Mouse (Mus musculus): Measurements from ENCODE around the gene Lin54. TPM values are rescaled to one million over a fixed set of nuclear protein-coding genes. Genes with fewer than 3 reads are reported as not detected.

Lin54 gene
- polyA plus RNA-seq, 1 experiment from 2014 or later = 9.2 TPM

DNA sequence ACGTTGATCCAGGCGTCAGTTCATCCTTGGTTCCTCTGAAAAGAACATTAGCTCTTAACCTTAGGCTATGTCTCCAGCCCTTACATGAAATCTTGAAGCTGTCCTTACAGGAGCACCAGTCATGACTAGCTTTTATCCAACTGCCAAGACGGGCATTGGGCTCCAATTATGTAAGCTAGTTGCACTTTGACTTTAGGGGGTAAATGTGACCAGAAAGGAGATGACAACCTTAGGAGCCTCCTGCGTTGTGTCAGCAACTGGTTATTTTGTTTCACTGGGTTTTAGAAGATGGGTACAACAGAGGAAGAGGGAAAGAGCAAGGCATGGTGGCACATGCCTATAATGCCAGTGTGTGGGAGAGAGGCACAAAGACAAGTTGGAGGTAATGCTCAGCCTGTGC is 81.6 kb downstream of the Lin54 start:
- 53% methylated on average over 4 of the region's 4 CpGs for WGBS
- H3K4me2 ChIP-seq (replicated peaks) = no peak overlapping the region
- no peak for ATAC-seq (ENCODE audit: insufficient number of reproducible peaks, low FRiP score, low TSS enrichment, low read depth)
- H3K27me3 ChIP-seq = no peaks in the 10 kb centered on the region
- H3K4me1 ChIP-seq = peaks cover 23% of the 10 kb centered on the region
- no peaks in the 10 kb centered on the region for H3K9me3 ChIP-seq (replicated peaks)
- peaks cover 52% of the 10 kb centered on the region for H3K36me3 ChIP-seq
- H3K9ac ChIP-seq = no peak overlapping the region
- H3K27ac ChIP-seq (replicated peaks) = 0 out of 2 replicates have a peak overlapping the region, but pooled peaks have one; percentile 3
- no peak overlapping the region for H3K4me3 ChIP-seq (replicated peaks)

DNA sequence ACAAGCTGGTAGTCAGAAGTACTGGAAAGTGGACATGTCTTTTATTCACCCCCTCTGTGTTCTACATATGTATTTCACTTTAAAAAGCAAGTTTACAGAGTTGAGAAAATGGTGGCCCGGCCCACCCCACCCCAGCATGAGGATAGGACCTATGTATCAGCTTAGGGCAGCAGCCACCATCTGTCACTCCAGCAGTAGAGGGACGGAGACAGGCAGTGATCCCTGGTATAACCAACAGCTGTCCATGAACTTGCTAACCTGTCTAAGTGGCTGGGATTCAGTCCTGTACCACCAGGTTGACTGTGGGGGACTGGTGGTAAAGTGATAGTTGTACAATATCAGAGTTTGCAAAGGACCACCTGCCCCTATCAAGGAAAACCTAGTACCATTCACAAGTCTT is 82.4 kb downstream of the Lin54 start:
- H3K4me1 ChIP-seq = peaks cover 22% of the 10 kb centered on the region
- H3K4me2 ChIP-seq (replicated peaks) = no peak overlapping the region
- peaks cover 45% of the 10 kb centered on the region for H3K36me3 ChIP-seq
- H3K9me3 ChIP-seq (replicated peaks) = no peaks in the 10 kb centered on the region
- H3K9ac ChIP-seq = no peak overlapping the region
- WGBS = 81% methylated on average over 2 of the region's 2 CpGs
- H3K4me3 ChIP-seq (replicated peaks) = no peak overlapping the region
- no peak for ATAC-seq (ENCODE audit: insufficient number of reproducible peaks, low FRiP score, low TSS enrichment, low read depth)
- H3K27me3 ChIP-seq = no peaks in the 10 kb centered on the region
- H3K27ac ChIP-seq (replicated peaks) = no peak overlapping the region

DNA sequence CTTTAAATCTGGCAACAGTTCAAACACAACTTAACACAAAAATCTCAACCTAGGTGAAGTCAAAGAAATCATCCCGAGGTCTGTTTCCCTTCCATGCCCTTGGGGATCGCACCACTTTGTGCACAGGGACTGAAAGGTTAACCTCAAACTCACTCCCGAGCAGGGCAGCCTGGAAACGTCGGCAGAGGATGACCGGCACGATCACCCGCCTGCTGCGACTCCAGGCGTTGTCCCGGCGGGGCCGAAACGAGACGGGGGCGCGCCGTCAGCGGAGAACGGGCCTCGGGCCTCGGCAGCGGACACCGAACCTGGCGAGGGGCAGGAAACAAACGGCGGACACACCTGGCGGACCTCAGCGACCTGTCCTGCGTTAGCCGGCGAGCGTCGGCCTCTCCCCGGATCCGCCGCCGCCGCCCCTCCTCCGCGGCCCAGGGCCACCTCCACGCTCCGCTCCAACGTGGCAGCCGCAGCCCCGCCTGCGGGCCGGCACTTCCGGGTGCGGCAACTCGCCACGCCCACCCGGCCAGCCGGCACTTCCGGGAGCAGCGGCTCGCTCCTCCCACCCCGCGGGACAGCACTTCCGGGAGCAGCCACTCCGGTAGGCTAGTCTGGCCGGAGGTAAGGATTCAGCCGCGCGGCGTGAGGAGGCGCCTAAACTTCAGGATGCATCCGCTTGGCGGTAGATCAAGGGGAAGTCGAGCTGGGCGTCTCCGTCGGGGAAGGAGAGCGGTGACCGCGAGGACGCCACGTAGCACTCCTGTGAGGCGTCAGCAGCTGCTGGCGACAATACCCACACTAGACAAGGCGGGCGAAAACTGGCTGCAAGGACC is 84.5 kb downstream of the Lin54 start, which contains the start of gene Sec31a:
Gene Sec31a, minus strand, starts transcription at position 474 of the 830 bp plus-strand sequence.
- H3K4me1 ChIP-seq = peaks cover 24% of the 10 kb centered on the region; the same call in 1 of the 2 replicates
- no peaks in the 10 kb centered on the region for H3K9me3 ChIP-seq (replicated peaks)
- peak; percentile 96 for ATAC-seq (ENCODE audit: insufficient number of reproducible peaks, low FRiP score, low TSS enrichment, low read depth)
- H3K27me3 ChIP-seq = no peaks in the 10 kb centered on the region
- H3K4me2 ChIP-seq (replicated peaks) = peak within 1 kb of the TSS; percentile 53
- H3K36me3 ChIP-seq = peaks cover 29% of the 10 kb centered on the region
- peak within 1 kb of the TSS; percentile 93 for H3K27ac ChIP-seq (replicated peaks)
- H3K4me3 ChIP-seq (replicated peaks) = peak within 1 kb of the TSS; percentile 83
- WGBS = under 1% methylated on average over 64 of the region's 82 CpGs
- peak within 1 kb of the TSS; percentile 84 for H3K9ac ChIP-seq

- H3K36me3 ChIP-seq = peaks cover 18% of the 10 kb centered on the region
- peak overlapping the region; percentile 84; the same call in 1 of the 2 replicates for H3K9ac ChIP-seq
- no peak overlapping the region for H3K27ac ChIP-seq (replicated peaks)
- no peaks in the 10 kb centered on the region for H3K27me3 ChIP-seq
- peaks cover 24% of the 10 kb centered on the region; the same call in 1 of the 2 replicates for H3K4me1 ChIP-seq
- ATAC-seq (ENCODE audit: insufficient number of reproducible peaks, low FRiP score, low TSS enrichment, low read depth) = no peak
- WGBS = 54% methylated on average over 11 of the region's 11 CpGs
- H3K4me3 ChIP-seq (replicated peaks) = peak overlapping the region; percentile 83
- H3K4me2 ChIP-seq (replicated peaks) = peak overlapping the region; percentile 53
- H3K9me3 ChIP-seq (replicated peaks) = no peaks in the 10 kb centered on the region
Observed at GRCm38 (mm10) chr5:100414474-100415196, 85.8 kb downstream of the Lin54 start.

DNA sequence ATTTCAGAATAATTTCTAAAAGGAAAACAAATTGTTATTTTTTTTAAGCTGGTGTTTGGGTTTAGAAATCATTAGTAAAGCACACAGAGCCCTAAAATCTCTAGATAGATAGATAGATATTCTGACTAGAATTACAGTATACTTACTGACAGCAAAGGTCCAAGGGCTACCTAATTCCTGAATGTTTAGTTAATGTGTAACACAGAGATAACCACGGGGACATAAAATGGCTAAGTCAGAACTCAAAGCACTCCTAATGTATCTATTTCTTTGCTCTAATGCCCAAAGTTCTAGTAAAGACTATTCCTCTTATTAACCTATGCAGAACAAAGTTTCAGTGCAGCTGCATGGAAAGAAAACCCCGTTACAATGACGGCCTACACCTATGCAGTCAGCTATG is 87.6 kb downstream of the Lin54 start:
- peak overlapping the region; percentile 25; the same call in 1 of the 2 replicates for H3K4me2 ChIP-seq (replicated peaks)
- ATAC-seq (ENCODE audit: insufficient number of reproducible peaks, low FRiP score, low TSS enrichment, low read depth) = no peak
- no peak overlapping the region for H3K9ac ChIP-seq
- peaks cover 24% of the 10 kb centered on the region; the same call in 1 of the 2 replicates for H3K4me1 ChIP-seq
- H3K36me3 ChIP-seq = peaks cover 9% of the 10 kb centered on the region
- H3K9me3 ChIP-seq (replicated peaks) = no peaks in the 10 kb centered on the region
- no peaks in the 10 kb centered on the region for H3K27me3 ChIP-seq
- no peak overlapping the region for H3K27ac ChIP-seq (replicated peaks)
- no peak overlapping the region for H3K4me3 ChIP-seq (replicated peaks)
- WGBS = 80% methylated on average over 3 of the region's 3 CpGs

DNA sequence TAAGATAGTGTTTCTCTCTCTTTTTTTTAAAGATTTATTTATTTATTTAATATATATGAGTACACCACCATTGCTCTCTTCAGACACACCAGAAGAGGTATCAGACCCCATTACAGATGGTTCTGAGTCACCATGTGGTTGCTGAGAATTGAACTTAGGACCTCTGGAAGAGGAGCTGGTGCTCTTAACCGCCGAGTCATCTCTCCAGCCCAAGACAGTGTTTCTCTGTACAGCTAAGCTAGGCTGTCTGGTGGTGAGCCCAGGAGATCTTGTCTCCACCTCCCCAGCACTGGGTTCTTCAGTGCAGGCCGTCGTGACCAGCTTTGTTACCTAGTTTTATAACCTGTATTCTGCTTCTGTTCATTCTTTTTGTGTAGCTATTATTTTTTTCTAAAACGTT is 90.2 kb downstream of the Lin54 start:
- 89% methylated on average over 5 of the region's 5 CpGs for WGBS
- Histone ChIP-seq H3K27me3 (no peaks in the 10 kb centered on the region), H3K4me1 (peaks cover 17% of the 10 kb centered on the region; the same call in 1 of the 2 replicates), H3K9ac (no peak overlapping the region), H3K9me3 (replicated peaks) (no peaks in the 10 kb centered on the region), H3K4me2 (replicated peaks) (no peak overlapping the region), H3K27ac (replicated peaks) (no peak overlapping the region), H3K4me3 (replicated peaks) (no peak overlapping the region), H3K36me3 (peaks cover 15% of the 10 kb centered on the region)
- no peak for ATAC-seq (ENCODE audit: insufficient number of reproducible peaks, low FRiP score, low TSS enrichment, low read depth)

DNA sequence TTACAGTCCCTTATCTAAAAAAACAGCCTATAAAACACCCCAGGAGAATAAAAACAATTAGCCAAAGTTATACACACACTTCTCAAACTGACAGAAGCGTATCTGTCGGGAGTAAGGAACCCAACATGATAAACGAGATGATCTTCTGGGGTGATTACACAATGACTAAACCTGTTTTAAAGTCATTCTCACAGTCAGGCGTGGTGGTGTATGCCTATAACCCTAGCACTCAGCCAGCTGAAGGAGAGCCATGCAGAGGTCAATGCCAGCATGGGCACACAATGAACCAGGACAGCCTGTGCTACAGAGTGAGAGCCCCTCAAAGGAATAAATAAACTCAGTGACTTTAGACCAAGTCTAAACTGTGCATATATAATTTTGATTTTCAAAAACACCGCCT is 92.0 kb downstream of the Lin54 start:
- H3K4me2 ChIP-seq (replicated peaks) = no peak overlapping the region
- peaks cover 30% of the 10 kb centered on the region for H3K36me3 ChIP-seq
- no peaks in the 10 kb centered on the region for H3K27me3 ChIP-seq
- H3K27ac ChIP-seq (replicated peaks) = no peak overlapping the region
- ATAC-seq (ENCODE audit: insufficient number of reproducible peaks, low FRiP score, low TSS enrichment, low read depth) = no peak
- H3K9ac ChIP-seq = no peak overlapping the region
- no peaks in the 10 kb centered on the region for H3K9me3 ChIP-seq (replicated peaks)
- no peak overlapping the region for H3K4me3 ChIP-seq (replicated peaks)
- 79% methylated on average over 5 of the region's 5 CpGs for WGBS
- H3K4me1 ChIP-seq = peaks cover 6% of the 10 kb centered on the region; the same call in 1 of the 2 replicates

GRCm38 (mm10) chr5:100396753-100397152 is 103.7 kb downstream of the Lin54 start:
- no peak overlapping the region for H3K9ac ChIP-seq
- ATAC-seq (ENCODE audit: insufficient number of reproducible peaks, low FRiP score, low TSS enrichment, low read depth) = no peak
- WGBS = 94% methylated on average over 3 of the region's 3 CpGs

DNA sequence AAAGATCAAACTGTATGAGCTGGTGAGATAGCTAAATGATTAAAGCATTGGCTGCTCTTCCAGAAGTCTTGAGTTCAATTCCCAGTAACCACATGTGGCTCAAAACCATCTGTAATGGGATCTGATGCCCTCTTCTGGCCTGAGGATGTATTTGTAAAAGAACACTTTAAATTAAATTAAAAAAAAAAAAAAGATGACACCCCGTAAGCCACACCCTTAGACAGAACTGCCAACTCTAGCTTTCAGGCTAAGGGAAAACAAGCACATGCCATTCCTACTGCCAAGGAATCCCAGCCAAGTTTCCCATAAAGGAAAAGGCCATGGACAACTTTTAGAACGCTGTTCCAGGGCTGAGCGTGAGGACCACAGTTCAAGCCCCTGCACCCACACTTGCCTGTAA is 106.8 kb downstream of the Lin54 start:
- no peaks in the 10 kb centered on the region for H3K4me1 ChIP-seq
- no peak overlapping the region for H3K27ac ChIP-seq (replicated peaks)
- no peak for ATAC-seq (ENCODE audit: insufficient number of reproducible peaks, low FRiP score, low TSS enrichment, low read depth)
- H3K27me3 ChIP-seq = no peaks in the 10 kb centered on the region
- H3K9ac ChIP-seq = no peak overlapping the region
- H3K36me3 ChIP-seq = peaks cover 96% of the 10 kb centered on the region
- no peak overlapping the region for H3K4me2 ChIP-seq (replicated peaks)
- H3K4me3 ChIP-seq (replicated peaks) = no peak overlapping the region
- 69% methylated on average over 3 of the region's 3 CpGs for WGBS
- H3K9me3 ChIP-seq (replicated peaks) = no peaks in the 10 kb centered on the region

More at GRCm38 (mm10) chr5:100396753-100397152, 103.7 kb downstream of the Lin54 start:
- peaks cover 91% of the 10 kb centered on the region for H3K36me3 ChIP-seq
- no peak overlapping the region for H3K4me2 ChIP-seq (replicated peaks)
- no peak overlapping the region for H3K4me3 ChIP-seq (replicated peaks)
- H3K9me3 ChIP-seq (replicated peaks) = no peaks in the 10 kb centered on the region
- H3K4me1 ChIP-seq = no peaks in the 10 kb centered on the region
- no peak overlapping the region for H3K27ac ChIP-seq (replicated peaks)
- no peaks in the 10 kb centered on the region for H3K27me3 ChIP-seq

GRCm38 (mm10) chr5:100392436-100392955 is 107.9 kb downstream of the Lin54 start:
- Histone ChIP-seq H3K36me3 (peaks cover 92% of the 10 kb centered on the region), H3K27me3 (no peaks in the 10 kb centered on the region), H3K27ac (replicated peaks) (no peak overlapping the region), H3K4me1 (no peaks in the 10 kb centered on the region), H3K4me3 (replicated peaks) (no peak overlapping the region), H3K9me3 (replicated peaks) (no peaks in the 10 kb centered on the region), H3K9ac (no peak overlapping the region), H3K4me2 (replicated peaks) (no peak overlapping the region)
- 88% methylated on average over 20 of the region's 20 CpGs for WGBS
- ATAC-seq (ENCODE audit: insufficient number of reproducible peaks, low FRiP score, low TSS enrichment, low read depth) = no peak
